Mouse (Mus musculus) brain, embryonic 18.5 days (tissue): Measurements from ENCODE around the gene Slc44a5.

Experiments
- DNase-seq: peaks from one replicate; pipeline ENCODE4 v3.0.0-alpha.2; 2012; ENCODE audit warnings: low read depth, low spot score

The Slc44a5 gene

GRCm38 (mm10) chr3:154165882-154166281 lies 192.6 kb downstream of the Slc44a5 start:
- no peak for DNase-seq

GRCm38 (mm10) chr3:154171881-154172592 lies 198.8 kb downstream of the Slc44a5 start:
- no peak for DNase-seq

- no peak for DNase-seq
Observed at GRCm38 (mm10) chr3:154172593-154172965, 199.3 kb downstream of the Slc44a5 start.

DNA sequence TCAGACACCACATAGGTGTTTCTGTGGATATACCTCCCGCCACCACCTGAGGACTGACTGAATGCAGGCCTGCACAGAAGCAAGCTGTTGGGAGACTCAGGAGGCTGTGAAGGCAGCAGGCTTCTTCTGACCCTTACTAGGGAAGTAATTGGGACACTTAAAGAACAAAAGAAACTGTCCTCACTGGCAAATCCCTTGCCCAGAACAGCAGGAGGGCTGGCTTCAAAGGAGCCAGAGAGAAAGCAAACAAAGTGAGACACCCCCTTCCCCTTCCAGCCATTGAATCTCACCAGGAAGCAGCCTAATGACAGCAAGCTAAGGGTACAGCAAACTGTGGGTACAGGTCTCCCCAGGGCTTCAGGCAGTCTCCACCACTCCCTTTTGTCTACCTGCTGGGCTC lies 200.3 kb downstream of the Slc44a5 start:
- DNase-seq: no peak

DNA sequence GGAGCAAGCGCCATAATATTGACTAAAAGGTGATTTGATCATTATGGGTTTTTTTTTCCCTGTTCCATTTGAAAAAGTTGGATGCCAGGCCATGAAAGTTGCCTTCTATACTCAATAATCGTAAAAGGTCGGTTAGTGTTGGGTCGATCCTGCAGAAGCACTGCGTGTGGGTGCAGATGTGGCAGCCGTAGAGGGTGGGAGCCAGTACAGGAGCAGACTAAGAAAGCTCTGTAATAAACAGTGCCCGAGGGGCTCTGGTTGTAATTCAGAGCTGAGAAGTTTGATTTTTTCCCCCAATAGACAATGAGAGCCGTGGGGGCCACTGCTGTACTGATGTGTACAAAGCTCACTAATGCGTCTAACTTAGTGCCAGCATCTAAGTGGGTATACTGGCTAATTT lies 200.8 kb downstream of the Slc44a5 start:
- DNase-seq: no peak

GRCm38 (mm10) chr3:154174766-154175165 lies 201.5 kb downstream of the Slc44a5 start:
- no peak for DNase-seq

DNA sequence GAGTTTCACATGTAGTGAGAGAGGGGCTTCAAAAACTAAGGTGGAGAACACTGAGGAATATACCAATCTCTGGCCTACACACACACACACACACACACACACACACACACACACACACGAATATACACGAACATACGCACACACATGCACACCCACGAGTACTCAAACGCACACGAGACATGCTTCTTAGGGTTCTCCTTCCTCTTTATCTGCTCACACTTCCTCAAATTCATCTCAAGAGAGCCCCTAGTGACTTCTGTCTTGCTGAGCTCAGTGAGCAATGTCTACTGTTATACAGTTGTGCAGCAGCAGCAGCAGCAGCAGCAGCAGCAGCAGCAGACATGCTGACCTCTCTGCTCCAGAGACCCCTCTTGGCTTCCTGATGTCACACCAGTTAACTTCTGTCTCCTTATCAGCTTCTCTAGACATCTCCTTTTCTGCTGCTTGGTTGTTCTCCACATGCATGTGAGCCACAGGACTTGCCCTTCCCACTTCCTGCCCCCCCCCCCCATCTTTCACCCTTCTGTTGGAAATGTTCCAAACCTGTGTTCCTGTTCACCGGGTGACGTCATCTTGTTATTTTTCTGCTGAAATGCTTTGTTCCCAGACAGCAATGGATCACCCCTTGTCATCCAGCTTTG lies 204.5 kb downstream of the Slc44a5 start:
- no peak for DNase-seq

DNA sequence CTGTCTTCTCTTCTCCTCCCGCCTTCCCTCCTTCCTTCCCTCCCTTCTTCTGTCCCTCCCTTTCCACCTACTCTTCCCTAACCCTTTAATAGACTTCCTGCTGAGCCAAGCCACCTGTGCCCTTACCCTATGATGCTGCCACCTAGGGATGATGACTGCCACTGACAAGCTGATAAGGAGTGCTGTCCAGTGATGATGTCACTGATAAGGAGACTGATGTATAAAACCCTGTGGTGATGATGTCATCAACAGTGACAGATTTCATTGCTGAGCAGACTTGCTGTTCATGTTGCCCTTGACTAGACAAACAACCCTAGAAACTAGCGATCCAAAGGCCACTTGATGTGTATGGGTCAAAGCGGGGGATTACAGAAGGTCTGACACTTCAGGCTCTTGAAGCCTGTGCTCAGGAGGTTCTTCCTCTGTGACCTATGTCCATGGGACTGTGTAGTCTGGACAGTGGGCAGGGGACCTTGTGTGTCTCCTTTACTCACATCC lies 206.2 kb downstream of the Slc44a5 start:
- no peak for DNase-seq

DNA sequence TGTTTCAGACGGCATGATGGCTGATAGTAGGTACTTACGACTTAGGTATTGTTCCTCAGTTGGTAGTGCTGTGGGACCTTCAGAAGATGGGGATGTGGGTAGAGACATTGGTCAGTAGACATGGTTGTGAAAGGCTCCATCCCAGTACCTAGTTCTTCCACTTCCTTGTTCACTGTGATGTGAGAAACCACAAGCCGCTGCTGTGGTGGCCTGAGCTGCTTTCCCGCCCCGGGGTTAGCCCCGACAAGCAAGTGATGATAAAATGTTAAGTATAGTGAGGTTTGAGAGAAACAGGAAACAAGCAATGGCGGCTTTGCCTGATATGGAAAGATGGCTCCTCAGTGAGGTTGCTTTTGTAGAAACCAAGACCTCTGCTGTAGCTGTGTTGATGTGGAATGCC lies 209.8 kb downstream of the Slc44a5 start:
- DNase-seq: no peak

DNA sequence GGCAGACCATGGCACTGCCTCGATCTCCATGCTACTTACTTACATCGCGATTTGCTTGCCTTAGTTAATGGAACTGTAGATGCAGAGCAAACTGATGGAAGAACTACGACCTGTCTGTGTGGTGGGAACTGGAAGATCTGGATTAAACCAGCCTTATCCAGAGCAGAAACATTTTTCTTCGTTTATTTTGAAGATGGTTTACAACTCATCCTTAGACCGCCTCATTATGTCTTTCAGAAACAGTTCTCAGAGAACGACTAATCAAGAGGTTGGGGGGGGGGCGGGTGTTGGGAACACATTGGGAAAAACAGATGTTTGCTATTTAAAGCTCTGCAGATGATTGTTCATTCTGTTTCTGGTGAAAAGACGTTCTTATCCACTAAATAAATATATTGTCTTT lies 210.7 kb downstream of the Slc44a5 start:
- DNase-seq: no peak

- no peak for DNase-seq
Observed at GRCm38 (mm10) chr3:154188668-154189067, 215.4 kb downstream of the Slc44a5 start.

GRCm38 (mm10) chr3:154192328-154193030 lies 219.2 kb downstream of the Slc44a5 start:
- DNase-seq: no peak

GRCm38 (mm10) chr3:154193189-154193840 lies 220.1 kb downstream of the Slc44a5 start:
- DNase-seq: no peak

DNA sequence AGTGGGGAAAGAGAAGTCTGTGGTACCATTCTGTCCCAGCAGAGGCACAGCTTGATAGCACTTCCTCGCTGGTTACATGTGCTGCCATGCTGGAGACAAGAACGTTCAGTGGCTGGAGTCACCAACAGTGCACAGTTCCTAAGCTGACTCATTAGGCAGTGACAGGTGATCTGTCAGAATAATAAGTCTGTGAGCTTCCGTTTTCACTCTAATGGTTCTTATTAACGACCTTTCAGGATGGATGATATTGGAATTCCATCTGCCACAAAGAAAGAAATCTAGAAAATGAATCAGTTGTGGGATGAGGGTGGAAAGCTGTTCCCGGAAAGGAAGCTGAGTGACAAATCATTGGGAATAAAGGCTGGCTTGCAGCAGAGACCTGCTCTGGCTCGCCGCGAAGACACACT lies 227.2 kb downstream of the Slc44a5 start:
- no peak for DNase-seq

DNA sequence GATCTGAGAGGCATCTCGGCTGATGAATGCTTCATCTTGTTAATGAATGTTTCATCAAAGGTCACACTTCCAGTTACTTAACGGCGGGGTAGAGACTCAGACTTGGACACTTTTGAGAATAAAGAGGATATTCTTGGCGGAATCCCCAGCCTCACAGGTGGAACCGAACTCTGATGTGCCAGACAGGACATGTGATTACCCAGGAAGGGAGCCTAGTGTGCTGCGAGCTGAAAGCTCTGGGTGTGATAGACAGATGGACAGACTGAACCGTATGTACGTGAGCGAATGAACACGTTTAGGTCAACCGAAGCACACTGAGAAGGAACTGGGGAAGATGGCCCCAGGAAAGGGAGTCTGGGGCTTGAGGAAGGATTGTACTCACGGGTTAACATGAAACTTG lies 228.6 kb downstream of the Slc44a5 start:
- no peak for DNase-seq

GRCm38 (mm10) chr3:154202383-154202782 lies 229.1 kb downstream of the Slc44a5 start:
- no peak for DNase-seq

GRCm38 (mm10) chr3:154208479-154208878 lies 235.2 kb downstream of the Slc44a5 start:
- no peak for DNase-seq

- no peak for DNase-seq
Observed at GRCm38 (mm10) chr3:154209201-154209754, 236.0 kb downstream of the Slc44a5 start.

- no peak for DNase-seq
Observed at GRCm38 (mm10) chr3:154209776-154210430, 236.7 kb downstream of the Slc44a5 start.

DNA sequence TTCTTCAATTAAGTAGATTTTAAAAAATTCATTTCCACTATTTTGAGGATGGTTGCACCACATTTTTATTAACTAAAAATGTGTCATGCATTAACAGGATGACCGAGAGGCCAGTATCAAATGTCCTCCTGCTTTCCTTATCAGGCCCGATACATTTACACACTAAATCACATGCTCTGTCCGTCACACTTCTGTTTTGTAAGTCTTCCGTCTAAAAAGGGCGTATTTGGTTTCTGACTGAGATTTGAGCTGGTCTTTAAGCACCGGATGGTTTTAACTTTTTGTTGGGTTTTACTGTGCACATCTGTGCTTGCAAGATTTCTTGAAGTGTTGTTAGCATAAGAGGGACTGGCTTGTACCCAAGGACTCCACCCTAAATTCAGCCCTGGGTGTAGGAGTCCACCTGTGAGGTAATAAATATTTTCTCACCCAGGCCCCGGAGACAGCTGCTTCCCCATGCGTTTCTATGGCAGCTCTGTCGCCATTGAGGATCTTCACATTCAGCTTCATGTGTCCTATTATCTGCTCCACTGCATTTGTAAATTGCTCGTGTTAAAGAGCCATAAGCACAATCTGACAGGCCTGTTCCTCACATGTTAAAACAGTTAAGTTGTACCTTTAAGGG lies 237.3 kb downstream of the Slc44a5 start:
- no peak for DNase-seq

GRCm38 (mm10) chr3:154212551-154212950 lies 239.3 kb downstream of the Slc44a5 start:
- no peak for DNase-seq
